Mouse (Mus musculus) CH12.LX (cell line): ENCODE measurements around the gene Celf2. TPM values are rescaled to one million over a fixed set of nuclear protein-coding genes. Genes with fewer than 3 reads are reported as not detected.

Experiments used
- DNase-seq: peaks from one replicate; pipeline ENCODE4 v3.0.0-alpha.2; 2013; ENCODE audit errors: extremely low read depth
- H3K27ac ChIP-seq: 2 replicates; pipeline ENCODE4 v1.5.1; 2012; ENCODE audit warnings: low read depth, mild to moderate bottlenecking, control low read depth, moderate library complexity; ENCODE audit not compliant: insufficient read depth
- H3K27me3 ChIP-seq: replicated peaks from 2 replicates; pipeline ENCODE3; 2012; ENCODE audit warnings: inconsistent platforms
- H3K36me3 ChIP-seq, 2 experiments: replicated peaks in 1 of 2; 2 replicates each; pipeline versions ENCODE3 to v1.6.1; 2012; ENCODE audit warnings: inconsistent platforms in 1 of 2, low read length in 1 of 2, mild to moderate bottlenecking in 1 of 2, mixed read lengths in 1 of 2, moderate library complexity in 1 of 2; ENCODE audit not compliant: control insufficient read depth in 1 of 2, insufficient read depth in 1 of 2
- H3K4me1 ChIP-seq, 2 experiments: 2 replicates each; pipeline ENCODE4 v1.6.1; 2012; ENCODE audit warnings: inconsistent platforms in 1 of 2, moderate library complexity in 1 of 2; ENCODE audit not compliant: insufficient read depth in 2 of 2, control insufficient read depth in 1 of 2
- H3K4me2 ChIP-seq: 2 replicates; pipeline ENCODE4 v1.6.1; 2012; ENCODE audit warnings: low read depth, mild to moderate bottlenecking, control low read depth; ENCODE audit not compliant: poor library complexity, insufficient read depth, severe bottlenecking
- H3K4me3 ChIP-seq, 3 experiments: fragments of 150-350 bp in 1 of 3; sonication (generic) in 1 of 3; replicated peaks in 1 of 3; 2 replicates each; pipeline versions ENCODE3 to v1.5.1; 2011 to 2012; ENCODE audit warnings: low read depth in 2 of 3, low read length in 2 of 3, mild to moderate bottlenecking in 2 of 3, moderate library complexity in 2 of 3, control low read depth in 1 of 3, improper control_type of control experiment in 1 of 3, inconsistent platforms in 1 of 3, mixed read lengths in 1 of 3; ENCODE audit not compliant: poor library complexity in 1 of 3
- H3K79me2 ChIP-seq: replicated peaks from 2 replicates; pipeline ENCODE4 v1.6.1; 2012; ENCODE audit warnings: mild to moderate bottlenecking, moderate library complexity; ENCODE audit not compliant: control insufficient read depth, poor library complexity, insufficient read depth, severe bottlenecking; ENCODE audit errors: extremely low read depth
- H3K9ac ChIP-seq: 2 replicates; pipeline ENCODE4 v1.6.1; 2012; ENCODE audit warnings: low read depth, mild to moderate bottlenecking, control low read depth, moderate library complexity; ENCODE audit not compliant: insufficient read depth
- H3K9me3 ChIP-seq: replicated peaks from 2 replicates; pipeline ENCODE3; 2012; ENCODE audit warnings: low read length, inconsistent platforms, mixed read lengths
- CHD1 ChIP-seq: IDR thresholded peaks from 2 replicates; pipeline ENCODE4 v1.6.1; 2012; ENCODE audit warnings: low read depth, low read length, improper control_type of control experiment, inconsistent platforms
- ETS1 ChIP-seq: conservative IDR thresholded peaks from 2 replicates; pipeline ENCODE4 v1.6.1; 2012; ENCODE audit warnings: low read depth, mild to moderate bottlenecking, inconsistent platforms, low read length, improper control_type of control experiment, moderate library complexity
- GABPA ChIP-seq: IDR thresholded peaks from 2 replicates; pipeline ENCODE4 v1.6.1; 2012; ENCODE audit warnings: low read depth, low read length, improper control_type of control experiment, inconsistent platforms; ENCODE audit not compliant: insufficient replicate concordance
- KAT2A ChIP-seq: IDR thresholded peaks from 2 replicates; pipeline ENCODE4 v1.6.1; 2012; ENCODE audit warnings: low read length, improper control_type of control experiment, inconsistent platforms; ENCODE audit not compliant: insufficient replicate concordance
- MAFK ChIP-seq: IDR thresholded peaks from 2 replicates; pipeline ENCODE4 v1.6.1; 2011; ENCODE audit warnings: low read length, improper control_type of control experiment; ENCODE audit not compliant: insufficient replicate concordance
- MEF2A ChIP-seq: IDR thresholded peaks from 2 replicates; pipeline ENCODE4 v1.6.1; 2014; ENCODE audit warnings: low read depth, mild to moderate bottlenecking, inconsistent platforms, low read length, improper control_type of control experiment, borderline replicate concordance
- PAX5 ChIP-seq: IDR thresholded peaks from 2 replicates; pipeline ENCODE4 v1.6.1; 2012; ENCODE audit warnings: low read length, inconsistent platforms, mixed read lengths
- POLR2A ChIP-seq: IDR thresholded peaks from 2 replicates; pipeline ENCODE4 v1.6.1; 2011; ENCODE audit warnings: low read depth, mild to moderate bottlenecking, improper control_type of control experiment, low read length
- RCOR1 ChIP-seq: conservative IDR thresholded peaks from 2 replicates; pipeline ENCODE4 v1.6.1; 2012; ENCODE audit warnings: low read depth, mild to moderate bottlenecking, inconsistent platforms, low read length, improper control_type of control experiment
- TCF12 ChIP-seq: IDR thresholded peaks from 2 replicates; pipeline ENCODE4 v1.6.1; 2014; ENCODE audit warnings: low read depth, mild to moderate bottlenecking, inconsistent platforms, low read length, improper control_type of control experiment
- UBTF ChIP-seq: IDR thresholded peaks from 2 replicates; pipeline ENCODE4 v1.6.1; 2012; ENCODE audit warnings: low read depth, mild to moderate bottlenecking, inconsistent platforms, low read length, improper control_type of control experiment, moderate library complexity
- ZKSCAN1 ChIP-seq: IDR thresholded peaks from 2 replicates; pipeline ENCODE4 v1.6.1; 2012; ENCODE audit warnings: low read depth, inconsistent platforms, low read length, improper control_type of control experiment, borderline replicate concordance
- ZMIZ1 ChIP-seq: IDR thresholded peaks from 2 replicates; pipeline ENCODE4 v1.6.1; 2012; ENCODE audit warnings: low read depth, mild to moderate bottlenecking, inconsistent platforms, low read length, improper control_type of control experiment
- dilution Hi-C: fragments of 300-500 bp; cut with MboI; formaldehyde crosslinking; loops from 2 replicates; pipeline ENCODE4 v1.14.3; 2020; ENCODE audit warnings: low sequenced_read_pairs; ENCODE audit not compliant: extremely low pct_unique_long_range_greater_than_20kb, extremely low pct_ligation_motif_present
- in situ Hi-C: fragments of 300-500 bp; cut with MboI; formaldehyde crosslinking; loops from 3 replicates; pipeline ENCODE4 v1.14.3; 2019; ENCODE audit warnings: low sequenced_read_pairs, low pct_ligation_motif_present, low pct_unique_long_range_greater_than_20kb, mixed read lengths
- polyA plus RNA-seq: library from polyadenylated mRNA; unstranded; fragments of >175 nt; gene quantifications from 2 replicates; pipeline ENCODE4 v1.2.1, GENCODE M21; 2012; ENCODE audit warnings: low read depth; ENCODE audit not compliant: insufficient read length
- total RNA-seq, 2 experiments: library from RNA; depleted of rRNA; stranded (reverse); fragments of 300-350 nt in 1 of 2; fragments of >200 nt in 1 of 2; gene quantifications; 2 replicates each; pipeline ENCODE4 v1.2.3; 2012 to 2014

Celf2 gene
- total and polyA plus RNA-seq, 3 experiments = 51.0 to 143 (median 103) TPM

GRCm38 (mm10) chr2:7060490-7061105 lies 448.8 kb downstream of the Celf2 start (continued):
- TF ChIP-seq ZKSCAN1 = no peak

DNA sequence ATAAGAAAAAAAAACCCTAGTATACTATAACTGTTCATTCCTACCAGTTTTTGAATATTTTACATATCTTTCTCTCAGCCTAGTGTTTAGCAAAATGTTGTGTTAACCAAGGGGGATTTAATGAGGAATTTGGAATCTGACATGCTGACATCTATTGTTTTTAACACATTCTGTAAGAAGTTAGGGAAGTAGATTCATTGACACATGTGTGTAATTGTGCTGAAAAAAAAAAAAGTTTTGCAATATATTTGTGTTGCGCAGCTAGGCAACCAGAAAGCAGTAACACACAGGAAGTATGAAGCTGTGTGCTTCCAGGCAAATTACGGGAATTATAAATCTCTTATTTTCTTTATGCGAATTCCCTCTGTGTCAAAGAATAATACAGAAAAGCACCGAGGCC lies 453.0 kb downstream of the Celf2 start:
- Histone ChIP-seq H3K9ac (no peak overlapping the region), H3K4me2 (no peak overlapping the region), H3K4me1 (0 out of 4 replicates have a peak, but pooled peaks cover 0 to 2% of the 10 kb centered on the region in 2 experiments), H3K9me3 (no peaks in the 10 kb centered on the region), H3K27me3 (no peaks in the 10 kb centered on the region), H3K27ac (no peak overlapping the region), H3K79me2 (no peaks in the 10 kb centered on the region), H3K36me3 (no peaks in the 10 kb centered on the region), H3K4me3 (no peak overlapping the region)
- TF ChIP-seq UBTF (no peak), MAFK (no peak), TCF12 (no peak)
- no peak for DNase-seq
- dilution Hi-C loops (no loop called here), in situ Hi-C loops (no loop called here)

DNA sequence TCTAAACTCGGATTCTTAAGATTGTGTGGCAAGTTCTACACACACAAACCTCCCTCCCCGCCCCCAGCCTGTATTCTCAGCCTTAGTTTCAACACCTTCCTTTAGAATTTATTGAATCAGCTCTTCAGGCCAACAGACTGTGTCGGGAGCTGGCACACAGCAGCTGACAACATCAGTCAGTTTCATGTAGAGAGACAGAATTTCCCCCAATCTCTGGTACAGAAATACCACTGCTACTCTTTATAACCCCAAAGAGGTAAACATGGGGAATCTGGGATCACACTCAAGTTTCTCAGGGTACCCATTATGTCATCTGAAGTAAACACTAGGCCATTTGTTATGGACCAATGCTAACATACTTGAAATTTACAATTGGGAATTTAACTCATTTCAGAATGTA lies 453.4 kb downstream of the Celf2 start:
- Histone ChIP-seq H3K4me2 (no peak overlapping the region), H3K4me3 (no peak overlapping the region), H3K27me3 (no peaks in the 10 kb centered on the region), H3K9ac (no peak overlapping the region), H3K79me2 (no peaks in the 10 kb centered on the region), H3K9me3 (no peaks in the 10 kb centered on the region), H3K27ac (no peak overlapping the region), H3K4me1 (0 out of 4 replicates have a peak, but pooled peaks cover 0 to 2% of the 10 kb centered on the region in 2 experiments), H3K36me3 (no peaks in the 10 kb centered on the region)
- no peak for DNase-seq
- in situ Hi-C loops = no loop called here
- TF ChIP-seq MEF2A = no peak
- no peak for TF ChIP-seq GABPA
- no peak for TF ChIP-seq ETS1
- no peak for TF ChIP-seq CHD1
- no peak for TF ChIP-seq ZMIZ1
- TF ChIP-seq RCOR1 = no peak
- TF ChIP-seq PAX5 = no peak
- TF ChIP-seq POLR2A = no peak
- no peak for TF ChIP-seq ZKSCAN1
- TF ChIP-seq KAT2A = no peak
- dilution Hi-C loops = no loop called here
